Mouse (Mus musculus) liver, postnatal 0 days (tissue): ENCODE results near the gene Irak1bp1.

Experiments
- CTCF ChIP-seq: sonication (generic); IDR thresholded peaks from 2 replicates; pipeline ENCODE4 v1.5.1; 2016; ENCODE audit warnings: antibody characterized with exemption, low read depth
- EP300 ChIP-seq: IDR thresholded peaks from 2 replicates; pipeline ENCODE4 v1.6.1; 2016; ENCODE audit warnings: antibody characterized with exemption, low read depth, mild to moderate bottlenecking

DNA sequence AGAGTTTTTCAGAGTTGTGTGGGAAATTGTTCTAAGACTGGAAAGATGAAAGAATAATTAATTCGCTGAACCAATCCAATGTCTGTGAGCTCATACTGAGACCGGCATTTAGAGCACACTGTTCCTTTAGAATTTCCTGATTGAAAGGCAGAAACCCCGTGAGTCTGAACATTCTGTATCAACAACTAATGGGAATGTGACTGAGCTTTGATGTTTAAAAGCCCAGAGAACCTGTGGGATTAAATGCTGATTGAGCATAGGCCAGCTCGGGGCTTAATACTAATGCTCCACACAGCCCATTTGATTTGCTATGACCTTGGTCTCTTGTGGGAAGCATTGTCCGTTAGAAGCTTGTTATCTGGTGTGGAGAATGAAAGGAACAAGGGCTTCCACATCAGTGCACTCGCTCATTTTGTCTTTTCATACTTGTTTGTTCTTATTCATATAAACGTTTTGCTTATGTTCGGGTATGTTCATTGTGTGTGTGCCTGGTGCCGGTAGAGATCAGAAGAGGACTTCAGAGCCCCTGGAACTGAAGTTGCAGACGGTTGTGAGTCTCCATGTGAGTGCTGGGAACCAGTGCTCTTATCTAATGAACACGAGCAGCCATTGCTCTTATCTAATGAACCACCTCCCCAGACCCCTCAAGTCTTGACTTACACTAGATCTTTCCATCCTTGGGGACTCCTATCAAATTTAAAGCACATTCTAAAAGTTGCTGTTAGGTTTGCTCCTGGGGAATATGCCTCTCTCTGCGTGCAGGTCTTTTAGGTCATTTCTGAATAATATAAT, 17.0 kb upstream of the Irak1bp1 start:
- TF ChIP-seq CTCF: no peak
- TF ChIP-seq EP300: no peak
